Mouse (Mus musculus) frontal cortex, adult 2 months (tissue): ENCODE measurements around the gene Gpr39. TPM values are rescaled to one million over a fixed set of nuclear protein-coding genes. Genes with fewer than 3 reads are reported as not detected.

Experiments used
- DNase-seq, 2 experiments: peaks; one replicate each; pipeline ENCODE4 v3.0.0; 2022; ENCODE audit warnings: low spot score in 1 of 2; ENCODE audit errors: extremely low spot score in 1 of 2
- polyA plus RNA-seq: library from polyadenylated mRNA; depleted of rRNA; stranded (reverse); fragments of >200 nt; gene quantifications from 2 replicates; pipeline ENCODE4 v1.2.3, GENCODE M21; 2012; rRNA removed

Gene Gpr39
- polyA plus RNA-seq, 1 experiment = 0.10 TPM

- peak in 1 of 2 experiments; percentile 13 for DNase-seq
Measured at GRCm38 (mm10) chr1:125923062-125923461, 246.3 kb downstream of the Gpr39 start.

Other genes starting within 250 kb of the Gpr39 start
- gene Actr3, start 241.3 kb upstream of the Gpr39 start, polyA plus RNA-seq = 98.4 and 107 TPM in 2 replicates
- gene Slc35f5, start 116.4 kb upstream of the Gpr39 start, polyA plus RNA-seq = 18.8 and 23.2 TPM in 2 replicates
- gene Lypd1, start 236.1 kb downstream of the Gpr39 start, polyA plus RNA-seq = 64.1 and 74.4 TPM in 2 replicates